In genomic region chr12:91641631-91642141, GRCm38 (mm10) we compare ENCODE assay signal across 9 mouse cellular contexts. TPM values are rescaled to one million over a fixed set of nuclear protein-coding genes. Genes with fewer than 3 reads are reported as not detected.
A peak's percentile ranks its signal among the peaks of the same experiment; 100 is the strongest.
DNase-seq lines count a peak whose midpoint lies in the region; ATAC-seq lines count a peak whose summit lies in the region.
"Had no signal": no experiment of that assay in that cellular context is flagged by ENCODE, and none has a peak within 500 bp of the region (broad histone marks: within the 10 kb centered on the region; RNA-seq: fewer than 3 reads in every experiment).

No protein-coding gene starts in this region.

- peak overlapping the region; percentile 57 for H3K4me2 ChIP-seq in forebrain, embryonic 13.5 days
- peak overlapping the region; percentile 49 for H3K4me2 ChIP-seq in intestine, embryonic 15.5 days (replicated peaks)
- H3K4me2 ChIP-seq in liver, embryonic 13.5 days, result peak overlapping the region; percentile 26; the same call in 1 of the 2 replicates

- peaks cover 4% of the 10 kb centered on the region for H3K36me3 ChIP-seq in forebrain, embryonic 13.5 days (ENCODE audit: poor library complexity, severe bottlenecking)
- no peaks in the 10 kb centered on the region for H3K36me3 ChIP-seq in intestine, embryonic 15.5 days
- H3K36me3 ChIP-seq in liver, embryonic 13.5 days, result peaks cover 38% of the 10 kb centered on the region

- no peak overlapping the region for H3K27ac ChIP-seq in brown adipose tissue, adult 24 weeks (replicated peaks; ENCODE audit: low read depth, low read length)
- H3K27ac ChIP-seq in forebrain, embryonic 13.5 days, result peak overlapping the region; percentile 61
- H3K27ac ChIP-seq in intestine, embryonic 15.5 days, result no peak overlapping the region
- H3K27ac ChIP-seq in liver, embryonic 13.5 days, result no peak overlapping the region
- H3K27ac ChIP-seq: liver, embryonic 14.5 days had no signal

- H3K9me3 ChIP-seq in forebrain, embryonic 13.5 days (replicated peaks), result no peaks in the 10 kb centered on the region
- H3K9me3 ChIP-seq in intestine, embryonic 15.5 days, result no peaks in the 10 kb centered on the region
- H3K9me3 ChIP-seq in liver, embryonic 13.5 days (replicated peaks), result no peaks in the 10 kb centered on the region

- H3K4me3 ChIP-seq in brown adipose tissue, adult 24 weeks (ENCODE audit: insufficient read depth, low read depth, low read length), result peak overlapping the region; percentile 15; the same call in 1 of the 2 replicates
- peak overlapping the region; percentile 18 for H3K4me3 ChIP-seq in forebrain, embryonic 13.5 days
- 0 out of 2 replicates have a peak overlapping the region, but pooled peaks have one; percentile 4 for H3K4me3 ChIP-seq in intestine, embryonic 15.5 days (replicated peaks)
- no peak overlapping the region; the same call in 1 of the 2 replicates for H3K4me3 ChIP-seq in liver, embryonic 13.5 days (replicated peaks)

- WGBS in forebrain, embryonic 13.5 days, result 4% methylated on average over 13 of the region's 13 CpGs
- 31% methylated on average over 13 of the region's 13 CpGs for WGBS in intestine, embryonic 15.5 days
- 49% methylated on average over 13 of the region's 13 CpGs for WGBS in liver, embryonic 13.5 days (ENCODE audit: insufficient replicate concordance)

- H3K4me1 ChIP-seq in brown adipose tissue, adult 24 weeks (ENCODE audit: control insufficient read depth, insufficient read depth, insufficient read length, low read length), result peaks cover 11% of the 10 kb centered on the region
- H3K4me1 ChIP-seq in forebrain, embryonic 13.5 days, result peaks cover 34% of the 10 kb centered on the region
- peaks cover 8% of the 10 kb centered on the region; the same call in 1 of the 2 replicates for H3K4me1 ChIP-seq in intestine, embryonic 15.5 days (replicated peaks)
- H3K4me1 ChIP-seq in liver, embryonic 13.5 days (replicated peaks), result peaks cover 26% of the 10 kb centered on the region

- ATAC-seq in forebrain, embryonic 13.5 days, result peak; percentile 76
- no peak for ATAC-seq in intestine, embryonic 15.5 days
- ATAC-seq in liver, embryonic 13.5 days (ENCODE audit: low read depth), result no peak

- H3K27me3 ChIP-seq in forebrain, embryonic 13.5 days, result no peaks in the 10 kb centered on the region
- no peaks in the 10 kb centered on the region for H3K27me3 ChIP-seq in intestine, embryonic 15.5 days (replicated peaks)
- no peaks in the 10 kb centered on the region for H3K27me3 ChIP-seq in liver, embryonic 13.5 days

- H3K9ac ChIP-seq in forebrain, embryonic 13.5 days, result peak overlapping the region; percentile 38
- H3K9ac ChIP-seq in intestine, embryonic 15.5 days, result no peak overlapping the region
- H3K9ac ChIP-seq in liver, embryonic 13.5 days, result no peak overlapping the region
- H3K9ac ChIP-seq: liver, embryonic 14.5 days had no signal

- peak; percentile 73 for DNase-seq in ZHBTc4 (ENCODE audit: low read depth, low spot score)
- no peak for DNase-seq in liver, embryonic 13.5 days
- peak; percentile 41 for DNase-seq in retina, postnatal 7 days (ENCODE audit: low read depth, low spot score)
- no peak for DNase-seq in urinary bladder, postnatal 14 days (ENCODE audit: low spot score)
- no peak for DNase-seq in ovary, postnatal 36 days (ENCODE audit: low spot score)

RNA-seq across cellular contexts. Expression of gene Gtf2a1, which starts 51.4 kb away (rescaled TPM):
- 16.8 and 17.1 TPM in 2 replicates for polyA plus RNA-seq in brown adipose tissue, adult 24 weeks (2012; ENCODE audit: insufficient read depth, insufficient read length, missing spikeins)
- polyA plus RNA-seq in forebrain, embryonic 13.5 days (2015; fragmentation: Nextera tagmentation; extraction: Ambion mirVana), result 62.5 and 69.4 TPM in 2 replicates
- 34.6 and 37.5 TPM in 2 replicates for polyA plus RNA-seq in intestine, embryonic 15.5 days (2015; fragmentation: Nextera tagmentation; extraction: Ambion mirVana)
- polyA plus RNA-seq in liver, embryonic 13.5 days (2015; fragmentation: Nextera tagmentation; extraction: Ambion mirVana), result 21.7 and 26.0 TPM in 2 replicates

Comparison
In these comparisons a context has a peak if more than half of its experiments do, and no peak if none do; other contexts are left out.
1. DNase-seq: peak in ZHBTc4 (single experiment) and retina, postnatal 7 days (single experiment); none in liver, embryonic 13.5 days (single experiment), urinary bladder, postnatal 14 days (single experiment) and ovary, postnatal 36 days (single experiment).
2. Peak in every context shown above with its lines, with median percentiles within 50 percentile points of each other: H3K4me2 ChIP-seq.